Mouse (Mus musculus) mesoderm, embryonic 11.5 days (tissue): Measurements from ENCODE around the gene Kcnmb4.

Source experiments
- DNase-seq: peaks from one replicate; pipeline ENCODE4 v3.0.0-alpha.2; 2012; ENCODE audit warnings: low read depth, low spot score

The Kcnmb4 gene

GRCm38 (mm10) chr10:116452771-116453170 lies 20.9 kb downstream of the Kcnmb4 start:
- DNase-seq = no peak

- DNase-seq = no peak
These were observed 23.1 kb downstream of the Kcnmb4 start for GRCm38 (mm10) chr10:116450621-116451020.

GRCm38 (mm10) chr10:116448166-116448565 lies 25.5 kb downstream of the Kcnmb4 start:
- DNase-seq = no peak

- no peak for DNase-seq
These were observed 26.5 kb downstream of the Kcnmb4 start for GRCm38 (mm10) chr10:116447176-116447575.

- DNase-seq = no peak
These were observed 27.6 kb downstream of the Kcnmb4 start for GRCm38 (mm10) chr10:116446040-116446439.

GRCm38 (mm10) chr10:116444826-116445225 lies 28.9 kb downstream of the Kcnmb4 start:
- DNase-seq = no peak

GRCm38 (mm10) chr10:116444371-116444770 lies 29.3 kb downstream of the Kcnmb4 start:
- no peak for DNase-seq

GRCm38 (mm10) chr10:116440946-116441345 lies 32.7 kb downstream of the Kcnmb4 start:
- no peak for DNase-seq

GRCm38 (mm10) chr10:116440088-116440487 lies 33.6 kb downstream of the Kcnmb4 start:
- no peak for DNase-seq

- DNase-seq = no peak
These were observed 38.2 kb downstream of the Kcnmb4 start for GRCm38 (mm10) chr10:116435455-116435854.

GRCm38 (mm10) chr10:116432421-116432820 lies 41.3 kb downstream of the Kcnmb4 start:
- no peak for DNase-seq

GRCm38 (mm10) chr10:116428026-116428780 lies 45.5 kb downstream of the Kcnmb4 start:
- DNase-seq = no peak

GRCm38 (mm10) chr10:116426176-116426575 lies 47.5 kb downstream of the Kcnmb4 start:
- no peak for DNase-seq

- no peak for DNase-seq
These were observed 48.8 kb downstream of the Kcnmb4 start for GRCm38 (mm10) chr10:116424921-116425320.

GRCm38 (mm10) chr10:116422551-116422950 lies 51.1 kb downstream of the Kcnmb4 start:
- DNase-seq = no peak

GRCm38 (mm10) chr10:116420976-116421375 lies 52.7 kb downstream of the Kcnmb4 start:
- no peak for DNase-seq

- no peak for DNase-seq
These were observed 55.5 kb downstream of the Kcnmb4 start for GRCm38 (mm10) chr10:116418121-116418726.

GRCm38 (mm10) chr10:116416726-116417125 lies 57.0 kb downstream of the Kcnmb4 start:
- no peak for DNase-seq

GRCm38 (mm10) chr10:116416142-116416541 lies 57.5 kb downstream of the Kcnmb4 start:
- DNase-seq = peak; percentile 34

- DNase-seq = no peak
These were observed 62.9 kb downstream of the Kcnmb4 start for GRCm38 (mm10) chr10:116410826-116411225.

- no peak for DNase-seq
These were observed 65.9 kb downstream of the Kcnmb4 start for GRCm38 (mm10) chr10:116407684-116408359.

GRCm38 (mm10) chr10:116405011-116405410 lies 68.7 kb downstream of the Kcnmb4 start:
- no peak for DNase-seq

- no peak for DNase-seq
These were observed 70.0 kb downstream of the Kcnmb4 start for GRCm38 (mm10) chr10:116403679-116404078.
